18 mouse cellular contexts compared by ENCODE assay signal in the genomic region with DNA sequence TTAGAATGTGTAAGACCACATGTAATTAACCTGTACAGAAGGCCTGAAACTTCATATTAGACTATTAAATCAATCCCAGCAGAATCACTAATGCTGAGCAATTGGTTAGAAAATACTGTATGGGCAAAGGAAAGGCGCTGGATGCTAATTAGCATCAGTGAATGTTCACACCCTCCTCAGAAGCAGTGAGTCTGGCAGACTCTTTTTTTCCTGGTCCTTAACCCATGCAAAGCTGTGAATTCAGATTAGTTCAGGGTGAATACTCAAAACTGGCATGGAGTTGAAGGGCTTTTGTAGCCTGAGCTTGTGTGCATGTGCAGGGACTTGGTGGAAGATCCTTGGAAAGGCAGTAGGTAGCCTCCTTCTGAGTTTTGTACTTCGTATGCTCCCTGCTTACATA.
"Had no signal": no experiment of that assay in that cellular context is flagged by ENCODE, and none has a peak within 500 bp of the region (broad histone marks: within the 10 kb centered on the region; RNA-seq: fewer than 3 reads in every experiment).

No protein-coding gene starts in this region.

- H3K27me3 ChIP-seq: liver, embryonic 13.5 days; midbrain, embryonic 12.5 days; neural tube, embryonic 13.5 days; stomach, embryonic 15.5 days had no signal

- H3K4me1 ChIP-seq: liver, embryonic 13.5 days; stomach, embryonic 15.5 days had no signal

- H3K36me3 ChIP-seq: liver, embryonic 13.5 days; midbrain, embryonic 12.5 days; neural tube, embryonic 13.5 days; stomach, embryonic 15.5 days had no signal

- DNase-seq: kidney, adult 18-20 months; kidney, adult 9 months; kidney, postnatal 14 days; kidney, postnatal 4 days; layer of hippocampus, postnatal 36 days; liver, embryonic 13.5 days; lung, adult 2 months; lung, postnatal 14 days; lung, postnatal 4 days; right cerebral cortex, postnatal 25 days; spleen, adult 18-20 months; thymus, adult 18-20 months; thymus, postnatal 36 days had no signal

- H3K9ac ChIP-seq: liver, embryonic 13.5 days; midbrain, embryonic 12.5 days; neural tube, embryonic 13.5 days; stomach, embryonic 15.5 days had no signal

- H3K4me2 ChIP-seq: liver, embryonic 13.5 days; midbrain, embryonic 12.5 days; neural tube, embryonic 13.5 days; stomach, embryonic 15.5 days had no signal

- H3K9me3 ChIP-seq: liver, embryonic 13.5 days; midbrain, embryonic 12.5 days; stomach, embryonic 15.5 days had no signal

- H3K27ac ChIP-seq: left cerebral cortex, adult 2 months; liver, embryonic 13.5 days; midbrain, embryonic 12.5 days; neural tube, embryonic 13.5 days; stomach, embryonic 15.5 days had no signal

- H3K4me3 ChIP-seq: left cerebral cortex, adult 2 months; liver, embryonic 13.5 days; midbrain, embryonic 12.5 days; myocyte; neural tube, embryonic 13.5 days; stomach, embryonic 15.5 days had no signal
